Mouse (Mus musculus) CH12F3 (cell line): ENCODE results near the gene Hist1h2af.
"Not testable (repeated sequence)": the region's sequence is repeated elsewhere in the genome, so short reads cannot be mapped to it uniquely, and the experiment has no call there.

Experiments
- in situ Hi-C: fragments of 300-500 bp; cut with MboI; formaldehyde crosslinking; loops from 2 replicates; pipeline ENCODE4 v1.14.3; 2020; ENCODE audit warnings: low sequenced_read_pairs

The Hist1h2af gene

GRCm38 (mm10) chr13:23533560-23534367, at the start of gene Hist1h2af:
Gene Hist1h2af, plus strand, starts transcription at chr13:23533906.
- in situ Hi-C loops = not testable (repeated sequence)

- in situ Hi-C loops = no loop called here
Observed at GRCm38 (mm10) chr13:23485271-23485670, 48.4 kb upstream of the Hist1h2af start.

GRCm38 (mm10) chr13:23488400-23489322, 45.0 kb upstream of the Hist1h2af start, which contains the start of gene Btn2a2:
Gene Btn2a2, minus strand, starts transcription at chr13:23488857.
- in situ Hi-C loops = no loop called here

GRCm38 (mm10) chr13:23490863-23491262, 42.8 kb upstream of the Hist1h2af start:
- in situ Hi-C loops = no loop called here

- in situ Hi-C loops = no loop called here
Observed at GRCm38 (mm10) chr13:23491263-23491662, 42.4 kb upstream of the Hist1h2af start.

GRCm38 (mm10) chr13:23491990-23492389, 41.7 kb upstream of the Hist1h2af start:
- in situ Hi-C loops = no loop called here

GRCm38 (mm10) chr13:23495526-23495925, 38.2 kb upstream of the Hist1h2af start:
- in situ Hi-C loops = no loop called here

- in situ Hi-C loops = no loop called here
Observed at GRCm38 (mm10) chr13:23497656-23498321, 35.9 kb upstream of the Hist1h2af start.

- in situ Hi-C loops = no loop called here
Observed at GRCm38 (mm10) chr13:23498653-23499052, 35.1 kb upstream of the Hist1h2af start.

GRCm38 (mm10) chr13:23499943-23500342, 33.8 kb upstream of the Hist1h2af start:
- in situ Hi-C loops = loop anchor here (10.0 to 25.0 kb wide), 2 partner anchors 195 to 1563 kb away; partner anchors contain the start of gene Zfp184

- in situ Hi-C loops = loop anchor here (10.0 to 25.0 kb wide), 2 partner anchors 196 to 1563 kb away; partner anchors contain the start of gene Zfp184
Observed at GRCm38 (mm10) chr13:23500424-23501200, 33.1 kb upstream of the Hist1h2af start.

- in situ Hi-C loops = loop anchor here (10.0 to 25.0 kb wide), 2 partner anchors 197 to 1564 kb away; partner anchors contain the start of gene Zfp184
Observed at GRCm38 (mm10) chr13:23501511-23501910, 32.2 kb upstream of the Hist1h2af start.

- in situ Hi-C loops = loop anchor here (10.0 to 25.0 kb wide), 2 partner anchors 197 to 1565 kb away; partner anchors contain the start of gene Zfp184
Observed at GRCm38 (mm10) chr13:23502031-23502567, 31.6 kb upstream of the Hist1h2af start.

- in situ Hi-C loops = loop anchor here (10.0 to 25.0 kb wide), 2 partner anchors 198 to 1566 kb away; partner anchors contain the start of gene Zfp184
Observed at GRCm38 (mm10) chr13:23502916-23503315, 30.8 kb upstream of the Hist1h2af start.

- in situ Hi-C loops = loop anchor here (10.0 to 25.0 kb wide), 2 partner anchors 199 to 1566 kb away; partner anchors contain the start of gene Zfp184
Observed at GRCm38 (mm10) chr13:23503797-23504196, 29.9 kb upstream of the Hist1h2af start.

- in situ Hi-C loops = loop anchor here (10.0 to 25.0 kb wide), 2 partner anchors 201 to 1569 kb away; partner anchors contain the start of gene Zfp184
Observed at GRCm38 (mm10) chr13:23505662-23506345, 27.9 kb upstream of the Hist1h2af start.

- in situ Hi-C loops = loop anchor here (10.0 to 25.0 kb wide), 2 partner anchors 202 to 1569 kb away; partner anchors contain the start of gene Zfp184
Observed at GRCm38 (mm10) chr13:23506351-23506750, 27.4 kb upstream of the Hist1h2af start.

- in situ Hi-C loops = loop anchor here (10.0 to 25.0 kb wide), 2 partner anchors 202 to 1570 kb away; partner anchors contain the start of gene Zfp184
Observed at GRCm38 (mm10) chr13:23506819-23507515, 26.7 kb upstream of the Hist1h2af start.
